Mouse (Mus musculus) lung, embryonic 16.5 days (tissue): ENCODE measurements around the gene Trdmt1. TPM values are rescaled to one million over a fixed set of nuclear protein-coding genes. Genes with fewer than 3 reads are reported as not detected.
A peak's percentile ranks its signal among the peaks of the same experiment; 100 is the strongest.

Experiments used
- ATAC-seq: fragments of 200-750 bp; cut with Nextera tagmentation; 2 replicates; pipeline ENCODE4 v1.8.0; 2017; ENCODE audit warnings: low read depth, mild to moderate bottlenecking, moderate library complexity
- H3K27ac ChIP-seq: fragments of 300-500 bp; sonication (generic); 2 replicates; pipeline ENCODE4 v1.5.1; 2014; ENCODE audit warnings: mild to moderate bottlenecking, control low read depth, low read length
- H3K27me3 ChIP-seq: fragments of 300-500 bp; sonication (generic); 2 replicates; pipeline ENCODE4 v1.6.1; 2014; ENCODE audit warnings: low read depth, low read length, mixed read lengths; ENCODE audit not compliant: control insufficient read depth, insufficient read depth
- H3K36me3 ChIP-seq: fragments of 300-500 bp; sonication (generic); 2 replicates; pipeline ENCODE4 v1.6.1; 2014; ENCODE audit warnings: low read length; ENCODE audit not compliant: control insufficient read depth, insufficient read depth
- H3K4me1 ChIP-seq: fragments of 300-500 bp; sonication (generic); replicated peaks from 2 replicates; pipeline ENCODE4 v1.6.1; 2014; ENCODE audit warnings: low read length, mixed read lengths; ENCODE audit not compliant: control insufficient read depth, insufficient read depth
- H3K4me2 ChIP-seq: fragments of 300-500 bp; sonication (generic); 2 replicates; pipeline ENCODE4 v1.6.1; 2014; ENCODE audit warnings: low read depth, low read length, control low read depth
- H3K4me3 ChIP-seq: fragments of 300-500 bp; sonication (generic); 2 replicates; pipeline ENCODE4 v1.5.1; 2014; ENCODE audit warnings: mild to moderate bottlenecking, low read length, control low read depth
- H3K9ac ChIP-seq: fragments of 300-500 bp; sonication (generic); 2 replicates; pipeline ENCODE4 v1.6.1; 2014; ENCODE audit warnings: low read length, control low read depth
- H3K9me3 ChIP-seq: fragments of 300-500 bp; sonication (generic); 2 replicates; pipeline ENCODE4 v1.6.1; 2016; ENCODE audit warnings: low read length; ENCODE audit not compliant: control insufficient read depth
- WGBS: fragments of 180-500 bp; shearing (Covaris S2); extraction: QIAGEN DNeasy Blood & Tissue Kit; methylation state at CpG from one replicate; pipeline ENCODE4 v1.1.7; 2014; 5-methylcytosine and 5-hydroxymethylcytosine counted together
- polyA plus RNA-seq: library from polyadenylated mRNA; unstranded; fragments of >200 nt; fragmentation: Nextera tagmentation; extraction: Ambion mirVana; gene quantifications from 2 replicates; pipeline ENCODE4 v1.2.1, GENCODE M21; 2015

The Trdmt1 gene
- polyA plus RNA-seq, 1 experiment from 2014 or later = 16.5 TPM

DNA sequence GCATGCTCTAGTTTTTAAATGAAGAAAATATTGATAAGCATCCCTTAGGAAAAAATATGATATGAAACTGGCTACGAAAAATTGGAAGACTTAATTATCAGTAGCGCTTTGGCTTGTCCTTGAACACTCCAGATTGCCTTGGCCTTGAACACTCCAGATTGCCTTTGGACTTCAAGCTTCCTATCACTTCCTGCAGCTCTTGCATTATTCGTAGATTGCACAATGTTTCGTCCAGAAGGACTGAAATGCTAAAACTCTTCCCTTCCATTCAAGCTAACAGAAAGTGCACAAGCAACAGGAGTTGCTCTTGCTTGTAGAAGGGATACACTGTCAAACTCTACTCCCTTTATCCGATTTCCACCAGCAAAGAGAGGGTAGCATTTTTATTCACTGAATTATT is 14.8 kb upstream of the Trdmt1 start:
- Histone ChIP-seq H3K4me2 (no peak overlapping the region), H3K36me3 (no peaks in the 10 kb centered on the region), H3K4me3 (no peak overlapping the region), H3K9me3 (no peaks in the 10 kb centered on the region), H3K27ac (no peak overlapping the region), H3K27me3 (no peaks in the 10 kb centered on the region), H3K4me1 (0 out of 2 replicates have a peak, but pooled peaks cover 2% of the 10 kb centered on the region), H3K9ac (no peak overlapping the region)
- 72% methylated on average over 5 of the region's 5 CpGs for WGBS
- ATAC-seq = no peak

DNA sequence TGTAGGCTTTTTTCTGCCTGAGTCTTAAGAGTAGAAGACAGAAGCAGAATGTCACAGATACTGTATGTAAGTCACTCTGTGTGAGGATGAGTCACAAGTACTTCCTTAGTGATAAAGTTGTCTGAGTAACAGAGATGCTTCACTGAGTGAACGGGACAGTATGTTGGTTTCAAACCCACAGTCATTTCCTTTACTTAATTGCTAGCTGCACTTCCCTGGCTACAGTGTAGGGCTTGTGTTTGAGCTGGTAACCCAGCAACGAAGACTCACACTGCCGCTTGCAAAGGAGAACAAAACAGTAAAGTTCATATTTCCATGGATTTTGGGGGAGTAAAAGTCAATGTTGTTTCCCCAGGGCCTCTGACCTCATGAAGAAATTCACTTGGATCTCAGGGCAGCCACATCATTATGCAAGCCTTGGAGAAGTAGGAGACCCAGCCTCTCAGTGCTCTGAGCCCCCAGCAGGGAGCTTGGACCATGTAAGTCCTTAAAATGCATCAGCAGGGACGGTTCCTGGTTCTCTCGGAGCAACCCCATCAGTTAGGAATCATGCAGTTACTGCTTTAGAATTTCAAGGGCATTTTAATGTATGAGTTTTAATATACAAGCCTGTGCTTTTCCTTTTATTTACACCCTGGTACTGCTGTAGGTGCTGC is 14.3 kb upstream of the Trdmt1 start:
- no peaks in the 10 kb centered on the region for H3K27me3 ChIP-seq
- no peaks in the 10 kb centered on the region for H3K36me3 ChIP-seq
- H3K4me1 ChIP-seq = 0 out of 2 replicates have a peak, but pooled peaks cover 6% of the 10 kb centered on the region
- H3K9ac ChIP-seq = no peak overlapping the region
- no peak overlapping the region for H3K4me3 ChIP-seq
- no peaks in the 10 kb centered on the region for H3K9me3 ChIP-seq
- 37% methylated on average over 5 of the region's 5 CpGs for WGBS
- no peak overlapping the region for H3K27ac ChIP-seq
- no peak for ATAC-seq
- no peak overlapping the region for H3K4me2 ChIP-seq

DNA sequence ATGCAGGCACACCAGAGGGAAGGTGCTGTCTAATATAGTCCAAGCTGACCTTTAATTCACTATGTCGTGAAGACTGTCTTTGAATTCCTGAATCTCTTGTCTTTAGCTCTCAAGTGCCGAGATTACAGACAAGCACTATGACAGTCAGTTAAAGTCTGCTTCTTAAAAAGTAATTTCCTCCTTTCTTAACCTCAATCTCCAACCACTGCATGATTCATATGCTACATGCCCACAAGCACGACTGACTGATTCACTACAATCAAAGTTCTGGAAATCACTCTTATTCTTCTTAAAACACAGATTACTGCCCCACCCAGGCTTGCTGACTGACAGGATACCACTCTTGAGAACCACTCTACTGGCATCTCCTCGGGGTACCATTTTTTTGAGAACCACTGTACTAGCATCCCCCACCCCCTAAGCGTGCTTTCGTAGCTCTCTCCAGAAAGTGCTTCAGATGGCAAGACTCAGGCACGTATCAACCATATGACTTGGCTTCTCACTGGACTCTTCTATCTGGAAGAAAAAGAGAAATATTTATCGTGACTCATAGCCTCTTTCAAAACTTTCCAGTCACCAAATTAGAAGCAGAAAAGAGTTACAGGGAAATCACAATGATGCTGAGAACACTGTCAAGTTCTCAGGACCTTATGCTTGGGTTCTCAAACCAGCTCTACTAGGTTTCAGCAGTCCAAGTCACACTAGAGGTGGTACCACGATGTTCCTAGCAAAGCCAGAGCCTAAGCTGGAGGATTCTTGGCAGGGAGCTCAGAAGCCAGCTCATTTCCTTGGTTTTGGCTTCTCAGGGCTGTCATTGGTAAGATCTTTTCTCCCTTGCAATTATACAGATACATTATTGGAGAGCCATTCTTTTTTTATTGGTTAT is 12.9 kb upstream of the Trdmt1 start:
- H3K4me3 ChIP-seq = no peak overlapping the region
- 69% methylated on average over 9 of the region's 9 CpGs for WGBS
- ATAC-seq = no peak
- no peak overlapping the region for H3K9ac ChIP-seq
- H3K9me3 ChIP-seq = no peaks in the 10 kb centered on the region
- H3K27ac ChIP-seq = no peak overlapping the region
- H3K36me3 ChIP-seq = no peaks in the 10 kb centered on the region
- H3K4me2 ChIP-seq = no peak overlapping the region
- peaks cover 6% of the 10 kb centered on the region; the same call in 1 of the 2 replicates for H3K4me1 ChIP-seq
- H3K27me3 ChIP-seq = no peaks in the 10 kb centered on the region

DNA sequence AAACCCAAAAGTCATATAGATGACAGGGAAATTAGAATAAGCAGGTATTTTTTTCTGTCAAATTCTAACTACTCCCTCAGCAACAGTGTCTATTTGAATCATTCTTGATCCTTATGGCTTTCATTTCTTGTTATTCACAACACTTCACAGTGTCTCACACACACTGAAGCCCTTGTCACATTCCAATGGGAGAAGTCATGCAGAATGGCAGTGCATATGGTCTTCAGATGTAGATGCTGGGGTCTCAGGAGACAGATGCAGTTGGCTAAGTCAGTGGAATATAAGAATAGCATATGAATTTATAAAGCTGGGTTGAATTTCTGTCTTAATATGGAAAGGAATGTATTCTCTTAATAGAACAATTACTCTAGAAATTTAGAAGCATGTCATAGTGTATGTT is 11.8 kb upstream of the Trdmt1 start:
- H3K4me2 ChIP-seq = no peak overlapping the region
- no peaks in the 10 kb centered on the region for H3K36me3 ChIP-seq
- H3K27me3 ChIP-seq = no peaks in the 10 kb centered on the region
- H3K9ac ChIP-seq = no peak overlapping the region
- ATAC-seq = no peak
- peaks cover 6% of the 10 kb centered on the region; the same call in 1 of the 2 replicates for H3K4me1 ChIP-seq
- H3K9me3 ChIP-seq = no peaks in the 10 kb centered on the region
- H3K4me3 ChIP-seq = no peak overlapping the region
- no peak overlapping the region for H3K27ac ChIP-seq

DNA sequence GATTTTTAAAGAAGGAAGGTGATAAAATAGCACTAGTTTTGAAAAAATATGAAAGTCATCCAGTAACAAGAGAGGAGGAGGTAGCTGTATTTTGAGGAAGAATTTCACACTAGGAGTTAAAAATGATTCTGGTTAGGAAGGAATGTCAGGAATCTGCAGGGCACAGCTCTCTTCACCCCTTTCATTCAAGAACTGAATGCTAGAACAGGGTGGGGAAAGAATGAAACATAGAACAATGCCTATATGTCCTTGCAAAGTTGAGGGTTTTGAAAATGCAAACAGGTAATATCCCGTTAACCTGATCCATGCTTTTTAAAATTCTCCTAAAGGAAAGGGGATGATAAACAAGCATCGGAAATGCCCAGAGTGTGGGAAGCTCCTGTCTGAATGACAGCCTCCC is 9.5 kb upstream of the Trdmt1 start:
- no peak overlapping the region for H3K4me2 ChIP-seq
- WGBS = 17% methylated on average over 2 of the region's 2 CpGs
- H3K4me1 ChIP-seq = peaks cover 6% of the 10 kb centered on the region
- peak; percentile 56; the same call in 1 of the 2 replicates for ATAC-seq
- no peaks in the 10 kb centered on the region for H3K9me3 ChIP-seq
- H3K27me3 ChIP-seq = no peaks in the 10 kb centered on the region
- H3K4me3 ChIP-seq = no peak overlapping the region
- no peak overlapping the region for H3K9ac ChIP-seq
- no peak overlapping the region for H3K27ac ChIP-seq
- no peaks in the 10 kb centered on the region for H3K36me3 ChIP-seq

DNA sequence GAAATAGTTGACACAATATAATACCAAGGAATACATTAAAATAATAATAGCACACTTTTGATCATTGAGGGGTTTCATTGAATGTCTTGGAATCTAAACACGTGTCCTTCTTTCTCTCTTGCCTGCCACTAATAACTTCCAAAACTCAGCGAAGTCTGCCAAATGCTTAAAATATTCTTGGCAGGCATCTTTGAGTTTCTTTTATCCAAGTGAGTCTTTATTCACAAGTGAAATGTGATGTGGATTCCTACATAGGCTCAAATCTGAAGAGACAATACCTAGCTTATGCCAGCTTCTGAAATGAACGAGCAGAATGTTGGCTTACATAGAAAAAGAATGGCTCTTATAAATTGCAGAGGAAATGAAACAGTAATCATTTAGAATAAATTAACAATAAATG is 4.3 kb upstream of the Trdmt1 start:
- WGBS = 50% methylated on average over 3 of the region's 3 CpGs
- H3K9ac ChIP-seq = no peak overlapping the region
- H3K27ac ChIP-seq = no peak overlapping the region
- H3K36me3 ChIP-seq = no peaks in the 10 kb centered on the region
- H3K4me3 ChIP-seq = no peak overlapping the region
- no peaks in the 10 kb centered on the region; the same call in none of the 2 replicates for H3K4me1 ChIP-seq
- no peak for ATAC-seq
- H3K4me2 ChIP-seq = no peak overlapping the region
- H3K9me3 ChIP-seq = no peaks in the 10 kb centered on the region
- no peaks in the 10 kb centered on the region for H3K27me3 ChIP-seq

DNA sequence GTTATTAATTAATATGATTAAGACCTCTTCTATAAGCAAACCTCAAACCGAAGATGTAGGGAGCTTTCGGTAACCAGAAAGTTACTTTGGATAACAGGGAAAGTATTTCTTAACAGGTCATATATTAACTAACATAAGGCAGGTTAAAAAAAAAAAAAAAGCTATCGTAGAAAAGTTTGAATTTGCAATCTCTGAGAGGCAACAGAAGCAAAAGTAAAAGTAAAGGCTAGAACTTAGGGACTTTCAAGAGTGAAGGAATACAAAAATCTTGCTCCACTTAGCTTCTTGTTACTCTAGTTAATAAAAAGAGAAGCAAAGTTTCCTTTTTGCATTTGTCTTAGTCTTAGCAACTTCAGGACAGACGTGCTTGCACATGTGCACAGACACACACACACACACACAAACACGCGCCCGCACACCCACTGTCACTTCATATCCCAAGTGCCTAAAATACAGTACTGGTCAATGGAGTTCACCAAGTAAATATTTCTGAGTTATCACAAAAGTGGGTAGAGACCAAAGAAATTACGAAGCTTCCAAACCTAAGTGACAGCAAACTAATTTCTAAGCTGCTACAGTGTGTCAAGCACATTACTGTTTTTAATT is 846 bp downstream of the Trdmt1 start:
- peak overlapping the region; percentile 81 for H3K4me3 ChIP-seq
- no peaks in the 10 kb centered on the region for H3K4me1 ChIP-seq
- H3K27ac ChIP-seq = peak overlapping the region; percentile 97
- H3K36me3 ChIP-seq = no peaks in the 10 kb centered on the region
- H3K4me2 ChIP-seq = peak overlapping the region; percentile 69
- H3K27me3 ChIP-seq = no peaks in the 10 kb centered on the region
- peak; percentile 18 for ATAC-seq
- peak overlapping the region; percentile 85 for H3K9ac ChIP-seq
- no peaks in the 10 kb centered on the region for H3K9me3 ChIP-seq
- WGBS = 24% methylated on average over 8 of the region's 8 CpGs

DNA sequence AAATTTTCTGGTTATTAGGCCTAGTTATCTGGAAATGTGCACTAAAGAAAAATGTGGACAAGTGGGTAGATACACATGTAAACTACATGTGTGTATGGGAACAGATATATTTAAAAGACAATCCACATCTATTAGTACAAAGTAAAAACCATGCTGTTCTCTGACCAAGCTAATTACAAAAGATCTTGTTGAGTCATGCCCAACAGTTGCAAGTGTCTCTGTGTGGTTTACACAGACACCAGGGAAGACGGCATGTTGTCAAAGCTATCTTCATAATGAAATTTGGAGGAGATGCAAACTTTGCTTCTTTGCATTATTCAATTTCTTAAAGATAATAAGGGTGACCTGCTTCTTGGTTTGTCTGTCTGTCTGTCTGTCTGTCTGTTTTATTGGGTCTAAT is 4.6 kb downstream of the Trdmt1 start:
- H3K4me3 ChIP-seq = no peak overlapping the region
- WGBS = 85% methylated on average over 1 of the region's 1 CpGs
- no peaks in the 10 kb centered on the region for H3K4me1 ChIP-seq
- H3K4me2 ChIP-seq = no peak overlapping the region
- ATAC-seq = no peak
- H3K36me3 ChIP-seq = no peaks in the 10 kb centered on the region
- no peaks in the 10 kb centered on the region for H3K27me3 ChIP-seq
- no peaks in the 10 kb centered on the region for H3K9me3 ChIP-seq
- no peak overlapping the region for H3K27ac ChIP-seq
- no peak overlapping the region for H3K9ac ChIP-seq

DNA sequence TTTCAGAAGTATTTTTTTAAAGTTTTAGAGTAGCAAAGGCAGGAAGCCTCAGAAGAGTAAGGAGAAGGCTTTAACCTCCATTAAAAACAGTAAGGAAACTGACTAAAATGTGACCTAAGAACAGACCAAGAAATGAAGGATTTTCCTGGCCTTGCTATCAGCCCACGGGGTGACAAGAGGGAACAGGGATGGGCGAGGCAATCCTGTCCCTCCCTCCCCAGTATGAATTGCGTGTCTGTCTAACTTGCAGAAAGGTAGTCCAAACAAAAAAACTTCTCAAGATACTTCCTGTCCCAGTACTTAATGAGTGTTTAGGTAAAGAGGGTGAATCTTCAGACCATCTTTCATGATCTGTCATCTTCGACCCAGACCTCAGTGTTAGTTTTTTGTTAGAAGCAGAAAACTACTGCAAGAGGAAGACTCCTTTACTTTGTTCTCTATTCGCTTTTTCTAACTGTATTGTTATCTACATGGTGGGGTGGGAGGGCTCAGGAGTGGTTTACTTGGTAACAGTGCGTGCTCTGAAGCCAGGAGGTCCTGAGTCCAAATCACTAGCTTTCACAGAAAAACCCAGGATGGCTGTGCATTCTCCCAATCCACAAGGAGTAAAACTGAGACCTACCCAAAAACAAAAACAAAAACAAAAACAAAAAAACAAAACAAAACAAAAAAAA is 5.6 kb downstream of the Trdmt1 start:
- Histone ChIP-seq H3K9me3 (no peaks in the 10 kb centered on the region), H3K4me1 (no peaks in the 10 kb centered on the region), H3K27ac (no peak overlapping the region), H3K36me3 (no peaks in the 10 kb centered on the region), H3K4me3 (no peak overlapping the region), H3K27me3 (no peaks in the 10 kb centered on the region), H3K4me2 (no peak overlapping the region), H3K9ac (no peak overlapping the region)
- 62% methylated on average over 6 of the region's 6 CpGs for WGBS
- ATAC-seq = no peak
